Mouse (Mus musculus) megakaryocyte progenitor cell, adult 5-6 weeks (primary cell): ENCODE results near the gene Trim2. TPM values are rescaled to one million over a fixed set of nuclear protein-coding genes. Genes with fewer than 3 reads are reported as not detected.

ENCODE experiments used
- ATAC-seq: replicated peaks from 2 replicates; pipeline ENCODE4 v1.8.0; 2016; ENCODE audit warnings: mild to moderate bottlenecking, moderate TSS enrichment, inconsistent platforms; ENCODE audit not compliant: poor library complexity
- total RNA-seq, 2 experiments: library from RNA; stranded (forward) in 1 of 2; stranded (reverse) in 1 of 2; fragments of 157-497, 149-512 nt in 1 of 2; fragments of 200-1000 nt in 1 of 2; gene quantifications; 2 replicates each; pipeline versions ENCODE4 v1.2.3 to v1.2.4; 2015 to 2017

Gene Trim2
- total RNA-seq, 2 experiments from 2014 or later = 0.46 to 1.5 TPM

- no peak for ATAC-seq
Measured at GRCm38 (mm10) chr3:84324000-84324399, 17.3 kb upstream of the Trim2 start.

DNA sequence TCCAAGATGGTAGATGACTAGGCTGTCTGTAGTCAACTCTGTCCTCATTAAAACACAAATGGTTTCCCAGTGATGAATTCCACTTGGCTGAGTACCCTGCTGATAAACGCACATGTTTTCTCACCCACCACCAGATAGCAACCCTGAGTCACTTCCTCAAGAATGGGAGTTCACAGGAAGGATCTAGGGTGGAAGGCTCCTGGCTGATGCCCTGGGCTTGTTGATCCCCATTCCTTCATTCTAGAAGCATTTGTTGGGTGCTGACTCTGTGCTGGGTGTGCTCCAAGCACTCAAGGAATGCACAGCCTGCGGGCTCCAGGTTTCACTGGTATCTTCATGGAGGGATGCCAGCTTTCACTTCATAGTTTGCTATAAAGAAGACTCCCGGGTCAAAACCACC lies 12.8 kb upstream of the Trim2 start:
- ATAC-seq = peak; percentile 51

DNA sequence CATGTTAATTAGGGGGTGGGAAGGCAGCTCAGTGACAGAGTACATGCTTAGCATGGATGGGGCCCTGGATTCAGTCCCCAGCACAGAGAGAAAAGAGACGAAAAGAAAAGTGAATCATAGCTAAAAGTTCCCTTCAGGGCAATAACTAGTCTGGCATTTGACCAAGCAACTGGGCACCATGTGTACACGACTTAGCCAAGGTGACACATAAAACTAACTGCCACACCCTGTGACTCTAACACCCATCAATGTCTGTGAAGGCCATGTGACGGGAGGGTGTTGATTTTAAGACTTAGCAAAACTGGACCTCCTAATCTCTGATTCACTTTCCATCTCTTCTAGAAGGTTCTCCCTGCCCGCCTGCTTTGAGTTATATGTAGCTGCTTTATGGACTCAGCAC lies 12.2 kb upstream of the Trim2 start:
- no peak for ATAC-seq

DNA sequence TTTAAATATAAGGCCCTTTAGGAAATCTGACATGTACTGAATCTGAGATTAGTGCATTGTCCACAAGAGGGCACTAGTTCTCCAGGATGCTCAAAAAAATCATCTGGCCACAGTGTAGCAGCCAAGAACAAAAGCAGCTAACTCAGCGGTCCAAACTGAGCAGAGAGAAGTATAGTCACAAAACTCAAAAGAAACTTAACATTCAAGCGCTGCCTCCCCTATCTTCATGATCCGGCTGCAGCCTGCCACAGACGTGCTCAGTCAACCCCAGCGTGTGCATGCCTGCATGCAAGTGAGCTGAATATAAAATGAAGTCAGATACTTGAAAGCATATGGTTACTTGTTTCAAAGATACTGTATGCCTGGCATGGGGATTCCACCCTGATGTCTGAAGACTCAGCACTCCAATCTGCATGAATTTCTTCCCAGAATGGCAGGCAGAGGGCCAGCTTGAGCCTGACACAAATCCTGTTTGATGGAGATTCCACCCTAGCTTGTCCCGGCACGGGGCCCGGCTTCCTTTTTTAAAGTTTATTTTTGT lies 8.0 kb upstream of the Trim2 start:
- ATAC-seq = peak; percentile 71

GRCm38 (mm10) chr3:84313801-84314541 lies 7.3 kb upstream of the Trim2 start:
- ATAC-seq = no peak

DNA sequence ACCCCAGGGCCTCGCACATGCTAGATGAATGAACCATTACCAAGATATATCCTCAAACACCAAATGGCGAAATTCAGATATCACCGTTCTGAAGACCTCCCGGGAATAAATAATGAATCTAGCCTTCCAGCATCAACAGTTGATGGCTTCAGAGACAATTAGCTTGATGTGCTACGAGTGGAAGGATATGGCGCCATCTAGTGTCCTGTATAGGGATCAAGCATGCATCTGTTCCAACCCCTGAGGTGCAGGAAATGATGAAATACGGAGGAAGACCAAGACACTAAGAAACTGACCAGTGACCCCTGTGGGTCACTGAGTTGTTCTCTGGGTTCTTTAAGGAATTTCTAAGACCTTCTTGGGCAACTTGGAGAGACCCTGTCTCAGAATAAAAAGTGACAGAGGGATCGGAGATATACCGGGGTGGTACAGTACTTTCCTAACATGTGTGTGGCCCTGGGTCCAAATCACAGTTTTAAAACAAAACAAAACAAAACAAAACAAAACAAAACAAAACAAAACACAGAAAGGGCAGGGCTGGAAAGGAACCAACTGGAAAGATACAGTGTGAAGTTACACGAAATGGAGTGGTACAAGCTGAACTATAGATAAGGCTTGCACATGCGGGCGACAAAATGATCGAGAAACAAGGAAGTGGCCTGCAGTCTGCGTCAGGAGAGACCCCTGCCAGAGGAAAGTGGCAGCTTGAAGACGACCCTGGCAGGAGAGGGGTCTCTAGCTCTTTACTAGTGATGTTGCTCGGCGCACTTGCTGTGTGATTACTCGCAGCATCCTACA lies 6.5 kb upstream of the Trim2 start:
- ATAC-seq = peak; percentile 94

GRCm38 (mm10) chr3:84312326-84312725 lies 5.6 kb upstream of the Trim2 start:
- ATAC-seq = no peak

GRCm38 (mm10) chr3:84307516-84307915 lies 839 bp upstream of the Trim2 start:
- ATAC-seq = no peak

DNA sequence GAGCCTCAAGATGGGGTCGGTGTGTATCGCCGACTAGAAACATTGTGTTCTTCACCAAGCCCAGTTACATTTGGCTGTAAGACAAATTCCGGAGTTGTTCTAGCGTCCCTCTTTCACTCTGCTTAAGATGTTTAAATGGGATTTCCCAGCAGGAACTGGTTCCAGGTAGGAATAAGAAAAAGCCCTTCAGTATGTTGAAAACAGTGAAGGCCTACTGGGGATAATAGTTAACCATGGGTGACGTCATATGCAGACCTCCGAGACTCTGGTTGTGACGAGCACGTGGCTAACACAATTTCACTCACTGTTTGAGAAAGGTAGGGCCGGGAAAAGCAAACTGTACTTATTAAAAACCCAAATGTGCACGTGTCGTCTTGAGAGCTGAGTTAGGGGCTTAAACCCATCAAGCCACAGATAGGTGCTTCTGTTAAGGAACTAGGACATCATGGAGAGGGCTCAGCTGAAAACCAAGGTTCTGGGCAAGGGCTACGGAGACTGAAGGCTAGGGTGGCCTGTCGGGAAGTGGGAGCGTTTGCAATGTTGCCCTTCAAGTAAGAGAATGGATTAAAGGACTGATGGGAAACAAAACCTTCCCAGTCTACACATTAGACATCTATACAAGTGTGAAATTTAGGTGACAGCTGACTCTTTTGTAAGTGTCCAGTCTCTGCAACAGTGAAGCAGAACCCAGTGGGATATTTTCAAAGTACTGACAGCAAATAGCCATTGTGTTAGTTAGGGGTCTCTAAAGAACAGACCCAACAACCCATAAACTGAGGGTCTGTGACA lies 761 bp downstream of the Trim2 start:
- ATAC-seq = no peak

- ATAC-seq = peak; percentile 74
Measured at GRCm38 (mm10) chr3:84305010-84305692, 1.5 kb downstream of the Trim2 start.

DNA sequence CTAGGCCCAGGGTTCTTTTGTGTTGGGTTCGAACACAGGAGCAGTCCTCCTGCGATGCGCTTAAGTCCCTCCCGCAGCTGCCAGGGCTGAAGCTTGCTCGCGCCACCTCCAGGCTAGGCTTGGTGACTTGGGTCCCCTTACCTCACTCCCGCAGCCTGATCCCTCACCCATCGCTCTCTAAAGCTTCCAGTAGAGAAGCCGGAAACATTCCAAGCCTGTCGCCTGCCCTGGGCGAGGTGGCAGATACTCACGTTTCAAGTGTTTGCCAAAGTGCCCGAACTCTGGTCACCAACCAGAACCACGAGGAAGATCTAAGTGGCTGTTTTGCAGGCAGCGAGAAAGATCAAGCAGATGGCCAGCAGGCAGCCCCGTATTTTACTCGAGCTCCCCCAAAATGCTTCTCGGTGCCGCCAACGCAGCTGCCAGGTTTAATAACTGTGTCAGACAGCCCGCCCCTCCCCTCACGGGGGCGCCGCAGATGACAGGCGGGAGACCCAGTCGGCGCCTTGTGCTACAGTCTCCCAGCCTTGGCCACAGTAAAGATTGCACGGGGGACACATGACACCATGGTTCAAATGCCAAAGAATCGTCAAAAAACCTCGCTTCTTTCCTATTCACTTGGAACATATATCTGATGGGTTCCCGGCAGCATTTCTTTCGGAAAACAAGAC lies 2.2 kb downstream of the Trim2 start:
- ATAC-seq = peak; percentile 39; the same call in 1 of the 2 replicates

DNA sequence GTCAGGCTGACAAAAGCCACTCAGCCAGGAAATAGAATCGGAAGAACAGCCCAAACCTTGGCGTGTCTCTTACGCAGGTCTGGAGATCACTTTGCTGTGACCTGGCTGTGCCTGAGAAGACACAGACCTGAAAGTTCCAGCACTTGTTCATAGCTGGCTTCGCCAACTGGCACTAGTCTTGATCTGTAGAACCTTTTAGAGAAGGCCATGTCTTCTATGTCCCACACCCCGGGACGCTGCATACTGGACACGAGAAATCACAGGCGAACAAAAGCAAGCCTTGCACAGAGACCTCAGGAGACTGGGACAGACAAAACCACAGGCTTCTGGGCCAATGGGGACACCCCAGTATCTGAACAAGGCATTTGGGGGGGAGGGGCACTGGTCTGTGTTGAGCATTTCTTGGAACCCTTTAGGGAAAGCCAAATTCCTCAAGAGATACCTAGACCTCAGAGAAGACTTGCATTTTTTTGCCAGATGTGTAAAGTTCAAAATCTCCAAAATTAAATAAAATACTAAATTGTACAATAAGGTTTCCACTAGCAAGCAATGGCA lies 3.2 kb downstream of the Trim2 start:
- no peak for ATAC-seq

- peak; percentile 77 for ATAC-seq
Measured at GRCm38 (mm10) chr3:84302273-84302672, 4.4 kb downstream of the Trim2 start.

DNA sequence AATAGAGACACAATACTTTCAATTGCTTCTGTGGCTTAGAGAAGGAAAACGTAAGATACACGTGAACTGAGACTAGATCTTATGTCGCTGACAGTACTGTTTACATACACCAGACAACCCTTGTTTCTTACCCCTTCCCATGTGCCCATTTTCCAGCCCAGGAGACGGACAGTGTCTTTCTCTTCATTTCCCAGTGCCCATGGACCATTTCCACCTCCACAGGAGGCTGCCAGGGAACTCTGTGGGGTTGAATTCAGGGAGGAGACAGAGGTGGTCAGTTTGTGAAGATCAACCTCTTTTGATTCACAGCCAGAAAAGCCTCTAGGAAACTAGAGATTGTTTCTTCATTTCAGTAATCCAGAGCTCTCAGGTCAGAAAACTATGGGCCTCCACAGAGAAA lies 5.0 kb downstream of the Trim2 start:
- no peak for ATAC-seq

- ATAC-seq = no peak
Measured at GRCm38 (mm10) chr3:84298186-84298585, 8.5 kb downstream of the Trim2 start.

- no peak for ATAC-seq
Measured at GRCm38 (mm10) chr3:84296676-84297075, 10.0 kb downstream of the Trim2 start.

GRCm38 (mm10) chr3:84294734-84295133 lies 11.9 kb downstream of the Trim2 start:
- ATAC-seq = no peak

GRCm38 (mm10) chr3:84293666-84294595 lies 12.7 kb downstream of the Trim2 start:
- no peak for ATAC-seq

DNA sequence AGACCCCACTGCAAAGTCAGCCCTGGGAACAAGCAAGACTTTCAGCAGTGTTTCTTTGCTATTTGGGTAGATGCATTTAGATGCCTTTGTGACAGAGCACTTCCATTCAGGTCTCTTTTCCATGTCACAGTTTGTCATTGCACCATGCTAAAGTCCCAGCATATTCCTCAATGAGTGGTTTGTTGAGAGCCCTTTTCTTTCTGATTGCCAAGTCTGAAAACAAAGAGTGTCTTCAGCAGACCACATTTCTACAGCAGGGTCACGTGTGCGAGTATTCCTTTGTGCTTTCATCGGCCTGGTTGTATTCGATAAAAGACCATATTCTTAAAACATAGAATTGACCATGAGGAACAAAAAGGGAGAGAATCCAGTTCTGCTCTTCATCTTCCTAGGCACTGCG lies 14.4 kb downstream of the Trim2 start:
- no peak for ATAC-seq
